Mouse (Mus musculus): ENCODE measurements around the gene Tstd1.

- TF ChIP-seq CTCF (IDR thresholded peaks at IDR 0.05; ENCODE audit: control insufficient read depth, insufficient read depth, insufficient read length) (no peak), FOSL1 (IDR thresholded peaks at IDR 0.05; ENCODE audit: insufficient read depth, low read length, poor library complexity, severe bottlenecking) (no peak), MYOD1 (IDR thresholded peaks at IDR 0.05; ENCODE audit: control insufficient read depth, insufficient read length, low read depth) (no peak), MAX (IDR thresholded peaks at IDR 0.05) (no peak)
Measured at GRCm38 (mm10) chr1:171372880-171373279, 45.8 kb upstream of the Tstd1 start.
